Mouse (Mus musculus): ENCODE measurements at regions not wholly inside any gene's neighbourhood (a gene's known extent, or its start where the extent isn't known, plus 50 kb on each side); places are given as distances from the start of the nearest gene placed in this dataset.

DNA sequence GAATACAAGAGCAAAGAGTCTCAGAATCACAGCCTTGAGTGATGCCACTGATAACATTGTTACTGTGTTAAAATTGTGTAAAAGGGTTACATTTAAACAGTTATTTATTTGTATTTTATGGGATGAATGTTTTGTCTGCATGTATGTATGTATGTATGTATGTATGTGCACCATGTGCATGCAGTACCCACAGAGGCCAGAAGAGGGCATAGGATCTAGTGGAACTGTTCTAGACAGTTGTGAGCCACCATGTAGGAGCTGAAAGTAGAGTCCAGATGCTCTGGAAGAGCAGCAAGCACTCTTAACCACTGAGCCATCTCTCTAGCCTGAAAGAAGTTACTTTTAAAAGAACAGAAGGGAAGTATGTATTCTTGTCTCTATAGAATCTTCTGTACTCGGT lies 442.5 kb downstream of the Tmem132b start:
- TF ChIP-seq CTCF (IDR thresholded peaks at IDR 0.05; ENCODE audit: control insufficient read depth, insufficient read depth, low read length) (no peak), POLR2A (IDR thresholded peaks at IDR 0.05; ENCODE audit: borderline replicate concordance, control insufficient read depth, low read depth, low read length) (no peak)
- no peak overlapping the region for H3K27ac ChIP-seq (ENCODE audit: control insufficient read depth, insufficient read depth, low read depth, low read length, poor library complexity)
- WGBS: 69% methylated on average over 1 of the region's 1 CpGs
- no peak overlapping the region for H3K4me3 ChIP-seq (replicated peaks; ENCODE audit: control insufficient read depth, low read depth, low read length)
- H3K4me1 ChIP-seq (ENCODE audit: control insufficient read depth, insufficient read depth, low read length): no peaks in the 10 kb centered on the region

DNA sequence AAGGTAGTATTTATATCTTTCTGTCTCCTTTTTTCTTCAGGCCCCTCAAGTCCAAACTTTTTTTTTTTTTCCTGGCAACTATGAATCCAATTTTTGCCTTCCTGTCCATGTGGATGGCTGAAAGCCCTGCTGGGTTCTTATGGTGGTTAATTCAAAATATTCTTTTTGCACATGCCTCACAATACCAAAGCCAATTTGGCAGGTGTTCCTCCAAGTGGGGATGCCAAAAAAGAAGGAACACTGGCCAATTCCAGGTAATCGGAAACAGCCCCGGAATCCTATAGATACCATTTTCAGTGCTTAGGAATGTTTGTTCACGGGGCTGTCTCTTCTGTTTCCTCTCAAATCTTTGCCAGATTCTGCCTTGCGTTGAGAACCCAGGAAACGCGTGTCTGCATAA lies 448.2 kb downstream of the Tmem132b start:
- no peak for TF ChIP-seq CTCF (IDR thresholded peaks at IDR 0.05; ENCODE audit: control insufficient read depth, insufficient read depth, low read length)
- Histone ChIP-seq H3K27ac (ENCODE audit: control insufficient read depth, insufficient read depth, low read depth, low read length, poor library complexity) (no peak overlapping the region), H3K4me1 (ENCODE audit: control insufficient read depth, insufficient read depth, low read length) (no peaks in the 10 kb centered on the region), H3K4me3 (replicated peaks; ENCODE audit: control insufficient read depth, low read depth, low read length) (no peak overlapping the region)
- WGBS: 84% methylated on average over 6 of the region's 6 CpGs

DNA sequence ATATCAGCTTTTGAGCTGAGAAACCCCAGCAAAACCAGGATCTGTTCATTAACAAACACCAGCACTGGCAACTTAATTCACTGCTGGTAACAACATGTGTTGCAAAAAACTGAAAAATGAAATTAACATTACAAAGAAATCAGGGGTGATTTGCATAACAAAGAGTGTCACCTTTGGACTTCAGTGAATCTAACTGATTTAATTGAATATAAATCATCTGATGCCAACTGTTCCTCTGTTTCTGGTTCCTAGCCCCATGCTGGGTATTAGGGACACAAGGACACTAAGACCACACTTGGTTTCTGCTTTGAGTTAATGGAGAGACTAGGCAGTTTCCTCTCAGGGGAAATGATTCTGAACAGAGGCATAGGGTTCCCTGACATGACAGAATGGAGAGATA lies 453.8 kb downstream of the Tmem132b start:
- Histone ChIP-seq H3K4me3 (replicated peaks; ENCODE audit: control insufficient read depth, low read depth, low read length) (no peak overlapping the region), H3K4me1 (ENCODE audit: control insufficient read depth, insufficient read depth, low read length) (no peaks in the 10 kb centered on the region), H3K27ac (ENCODE audit: control insufficient read depth, insufficient read depth, low read depth, low read length, poor library complexity) (no peak overlapping the region)
- TF ChIP-seq CTCF (IDR thresholded peaks at IDR 0.05; ENCODE audit: control insufficient read depth, insufficient read depth, low read length) (no peak), POLR2A (IDR thresholded peaks at IDR 0.05; ENCODE audit: borderline replicate concordance, control insufficient read depth, low read depth, low read length) (no peak)

DNA sequence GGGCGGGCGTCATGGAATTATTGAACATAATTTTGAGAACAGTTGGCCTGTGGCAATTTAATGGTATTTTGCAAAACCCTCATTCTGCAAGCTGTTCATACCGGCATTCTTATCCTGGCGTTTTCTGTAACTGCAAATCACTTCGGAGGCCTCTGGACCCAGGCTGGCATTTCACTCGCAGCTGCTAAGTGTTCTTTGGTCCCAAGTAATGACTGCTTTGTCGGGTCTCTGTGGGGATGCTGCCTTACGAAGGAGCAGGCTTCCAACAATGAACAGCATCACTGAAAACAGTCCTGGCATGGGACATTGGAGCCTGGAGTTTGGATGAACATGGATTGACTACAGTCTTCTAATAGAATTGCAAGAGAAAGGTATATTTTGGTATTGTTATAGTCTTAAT lies 465.6 kb downstream of the Tmem132b start:
- 62% methylated on average over 8 of the region's 8 CpGs for WGBS
- no peaks in the 10 kb centered on the region for H3K4me1 ChIP-seq (ENCODE audit: control insufficient read depth, insufficient read depth, low read length)
- H3K4me3 ChIP-seq (replicated peaks; ENCODE audit: control insufficient read depth, low read depth, low read length): no peak overlapping the region
- TF ChIP-seq CTCF (IDR thresholded peaks at IDR 0.05; ENCODE audit: control insufficient read depth, insufficient read depth, low read length) (no peak), POLR2A (IDR thresholded peaks at IDR 0.05; ENCODE audit: borderline replicate concordance, control insufficient read depth, low read depth, low read length) (no peak)
- no peak overlapping the region for H3K27ac ChIP-seq (ENCODE audit: control insufficient read depth, insufficient read depth, low read depth, low read length, poor library complexity)

DNA sequence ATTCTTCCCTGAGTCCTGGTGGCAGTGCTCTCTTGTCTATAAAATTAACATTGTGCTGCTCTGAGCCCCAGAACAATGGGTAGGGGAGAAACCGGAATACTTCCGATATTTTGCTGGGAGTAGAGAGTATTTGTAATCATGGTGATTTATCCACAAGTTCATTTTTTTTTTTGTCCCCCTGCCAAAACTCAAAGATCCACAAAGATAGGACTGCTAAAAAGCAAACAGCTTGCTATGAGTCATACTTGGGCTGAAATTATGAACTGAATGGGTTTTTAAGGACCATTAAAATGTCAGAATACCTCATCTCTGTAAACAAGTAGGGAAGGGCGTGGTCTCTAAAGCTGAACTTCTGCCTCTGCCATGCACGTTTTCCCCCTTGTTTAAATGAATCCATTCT lies 476.3 kb downstream of the Tmem132b start:
- no peak overlapping the region for H3K4me3 ChIP-seq (replicated peaks; ENCODE audit: control insufficient read depth, low read depth, low read length)
- no peaks in the 10 kb centered on the region for H3K4me1 ChIP-seq (ENCODE audit: control insufficient read depth, insufficient read depth, low read length)
- TF ChIP-seq POLR2A (IDR thresholded peaks at IDR 0.05; ENCODE audit: borderline replicate concordance, control insufficient read depth, low read depth, low read length): no peak
- TF ChIP-seq CTCF (IDR thresholded peaks at IDR 0.05; ENCODE audit: control insufficient read depth, insufficient read depth, low read length): no peak
- H3K27ac ChIP-seq (ENCODE audit: control insufficient read depth, insufficient read depth, low read depth, low read length, poor library complexity): no peak overlapping the region
- 68% methylated on average over 4 of the region's 4 CpGs for WGBS

DNA sequence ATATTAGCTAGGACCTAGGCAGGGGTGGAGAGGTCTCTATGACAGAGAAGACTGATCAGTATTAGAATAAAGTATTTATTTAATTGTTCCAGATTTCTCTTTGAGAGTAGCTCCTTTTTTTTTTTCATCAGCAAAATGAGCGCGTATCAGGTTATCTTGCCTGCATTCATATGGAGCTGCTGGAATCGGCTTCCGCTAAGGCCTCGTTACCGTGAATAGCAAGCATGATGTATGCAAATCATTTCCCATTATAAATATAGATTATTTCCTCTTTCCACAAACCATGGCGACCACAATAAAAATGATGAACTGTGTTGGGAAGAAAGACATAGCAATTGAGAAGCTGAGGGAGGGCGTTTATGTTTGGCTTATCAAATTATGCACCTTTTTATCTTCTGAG lies 476.7 kb downstream of the Tmem132b start:
- H3K4me3 ChIP-seq (replicated peaks; ENCODE audit: control insufficient read depth, low read depth, low read length): no peak overlapping the region
- no peaks in the 10 kb centered on the region for H3K4me1 ChIP-seq (ENCODE audit: control insufficient read depth, insufficient read depth, low read length)
- H3K27ac ChIP-seq (ENCODE audit: control insufficient read depth, insufficient read depth, low read depth, low read length, poor library complexity): no peak overlapping the region
- no peak for TF ChIP-seq CTCF (IDR thresholded peaks at IDR 0.05; ENCODE audit: control insufficient read depth, insufficient read depth, low read length)
- no peak for TF ChIP-seq POLR2A (IDR thresholded peaks at IDR 0.05; ENCODE audit: borderline replicate concordance, control insufficient read depth, low read depth, low read length)
- 87% methylated on average over 8 of the region's 8 CpGs for WGBS

DNA sequence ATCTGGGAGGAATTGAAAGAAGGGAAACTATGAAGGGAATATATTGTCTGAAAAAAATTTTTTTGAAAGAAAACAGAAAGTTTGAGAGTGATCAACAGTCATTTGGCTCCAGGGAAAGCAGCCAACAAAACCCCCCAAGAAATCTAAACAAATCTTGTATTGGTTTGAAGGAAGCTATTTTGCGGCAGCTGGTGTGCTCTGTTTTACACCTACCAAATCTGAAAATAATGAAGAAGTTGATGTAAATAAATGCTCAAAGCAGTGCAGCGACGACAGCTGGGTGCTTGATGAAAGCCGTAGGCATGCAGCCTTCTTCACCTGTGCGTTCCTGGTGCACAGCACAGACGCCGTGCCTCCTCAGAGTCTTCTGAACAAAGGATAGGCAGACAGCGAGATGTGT lies 488.2 kb downstream of the Tmem132b start:
- H3K4me1 ChIP-seq (ENCODE audit: control insufficient read depth, insufficient read depth, low read length): no peaks in the 10 kb centered on the region
- TF ChIP-seq POLR2A (IDR thresholded peaks at IDR 0.05; ENCODE audit: borderline replicate concordance, control insufficient read depth, low read depth, low read length): no peak
- TF ChIP-seq CTCF (IDR thresholded peaks at IDR 0.05; ENCODE audit: control insufficient read depth, insufficient read depth, low read length): no peak
- H3K4me3 ChIP-seq (replicated peaks; ENCODE audit: control insufficient read depth, low read depth, low read length): no peak overlapping the region
- 86% methylated on average over 8 of the region's 8 CpGs for WGBS
- no peak overlapping the region for H3K27ac ChIP-seq (ENCODE audit: control insufficient read depth, insufficient read depth, low read depth, low read length, poor library complexity)

DNA sequence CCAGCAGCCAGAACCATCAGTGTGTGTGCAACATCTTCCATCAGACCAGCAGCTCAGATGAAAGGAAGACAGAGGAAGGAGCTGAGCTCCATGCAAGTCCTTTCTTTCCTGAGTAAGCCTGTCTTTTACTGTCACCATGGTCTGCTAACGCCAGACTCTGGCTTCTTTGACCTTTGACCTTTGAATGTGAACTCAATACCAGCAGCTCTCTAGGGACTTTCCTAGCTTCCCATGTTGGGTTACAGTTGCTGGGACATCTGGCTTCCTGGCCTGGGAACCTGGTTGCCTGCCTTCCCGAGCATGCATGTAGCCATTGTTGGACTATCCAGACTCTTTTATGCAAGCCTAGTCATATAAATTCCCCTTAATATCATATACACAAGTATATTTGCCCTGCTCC lies 492.3 kb downstream of the Tmem132b start:
- Histone ChIP-seq H3K4me3 (replicated peaks; ENCODE audit: control insufficient read depth, low read depth, low read length) (no peak overlapping the region), H3K27ac (ENCODE audit: control insufficient read depth, insufficient read depth, low read depth, low read length, poor library complexity) (no peak overlapping the region), H3K4me1 (ENCODE audit: control insufficient read depth, insufficient read depth, low read length) (no peaks in the 10 kb centered on the region)
- 26% methylated on average over 2 of the region's 2 CpGs for WGBS
- TF ChIP-seq CTCF (IDR thresholded peaks at IDR 0.05; ENCODE audit: control insufficient read depth, insufficient read depth, low read length) (no peak), POLR2A (IDR thresholded peaks at IDR 0.05; ENCODE audit: borderline replicate concordance, control insufficient read depth, low read depth, low read length) (no peak)

DNA sequence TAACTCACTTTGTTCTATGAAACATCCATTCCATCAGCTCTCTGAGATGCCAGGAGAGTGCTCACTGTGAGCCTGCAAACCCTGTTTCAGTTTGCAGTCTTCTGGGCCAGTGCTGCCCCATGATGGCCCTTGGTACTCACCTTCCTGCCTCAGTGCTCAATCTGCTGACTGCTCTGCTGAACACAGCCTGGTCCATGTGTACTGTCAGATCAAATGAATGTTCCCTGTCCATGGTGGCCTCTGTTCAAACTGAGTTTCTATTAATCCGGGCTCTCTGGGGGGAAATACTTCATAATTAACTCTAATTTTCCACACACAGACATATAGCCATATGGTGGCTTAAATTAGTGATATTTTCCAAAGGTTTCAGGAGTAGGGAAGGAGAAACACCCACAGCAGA lies 503.3 kb downstream of the Tmem132b start:
- WGBS: 73% methylated on average over 1 of the region's 1 CpGs
- H3K4me1 ChIP-seq (ENCODE audit: control insufficient read depth, insufficient read depth, low read length): no peaks in the 10 kb centered on the region
- TF ChIP-seq CTCF (IDR thresholded peaks at IDR 0.05; ENCODE audit: control insufficient read depth, insufficient read depth, low read length) (no peak), POLR2A (IDR thresholded peaks at IDR 0.05; ENCODE audit: borderline replicate concordance, control insufficient read depth, low read depth, low read length) (no peak)
- H3K4me3 ChIP-seq (replicated peaks; ENCODE audit: control insufficient read depth, low read depth, low read length): no peak overlapping the region
- H3K27ac ChIP-seq (ENCODE audit: control insufficient read depth, insufficient read depth, low read depth, low read length, poor library complexity): no peak overlapping the region

Measured in bone marrow, adult 2 months (tissue).